17 mouse cellular contexts compared by ENCODE assay signal in the genomic region with DNA sequence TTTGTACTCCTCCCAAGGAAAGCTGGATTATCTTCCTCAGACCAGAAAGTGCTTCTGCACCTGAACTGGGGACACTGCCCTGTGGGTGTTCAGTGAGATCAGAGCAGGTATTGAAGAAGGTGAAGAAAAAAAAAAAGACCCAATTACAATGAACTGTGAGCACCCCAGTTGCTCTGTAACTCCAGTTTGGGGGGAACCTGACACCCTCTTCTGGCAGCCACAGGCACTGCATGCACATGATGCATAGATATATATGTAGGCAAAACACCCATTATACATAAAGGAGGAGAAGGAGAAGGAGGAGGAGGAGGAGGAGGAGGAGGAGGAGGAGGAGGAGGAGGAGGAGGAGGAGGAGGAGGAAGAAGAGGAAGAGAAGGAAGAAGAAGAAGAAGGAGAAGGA. TPM values are rescaled to one million over a fixed set of nuclear protein-coding genes. Genes with fewer than 3 reads are reported as not detected.
DNase-seq lines count a peak whose midpoint lies in the region; ATAC-seq and TF ChIP-seq lines count a peak whose summit lies in the region.
"Had no signal": no experiment of that assay in that cellular context is flagged by ENCODE, and none has a peak within 500 bp of the region (broad histone marks: within the 10 kb centered on the region; RNA-seq: fewer than 3 reads in every experiment).

No protein-coding gene starts in this region.

- ATAC-seq in lung, embryonic 14.5 days (ENCODE audit: insufficient read depth) = no peak

- H3K27ac ChIP-seq in lung, embryonic 14.5 days (ENCODE audit: low read depth) = no peak overlapping the region
- no peak overlapping the region for H3K27ac ChIP-seq in embryonic facial prominence, embryonic 10.5 days (replicated peaks)
- H3K27ac ChIP-seq: heart, embryonic 15.5 days; neural tube, embryonic 12.5 days had no signal

- H3K4me3 ChIP-seq in lung, embryonic 14.5 days (ENCODE audit: low read depth, low read length) = no peak overlapping the region
- no peak overlapping the region for H3K4me3 ChIP-seq in embryonic facial prominence, embryonic 10.5 days
- H3K4me3 ChIP-seq: heart, embryonic 15.5 days; megakaryocyte, embryonic 14.5 days; neural tube, embryonic 12.5 days had no signal

- H3K27me3 ChIP-seq in lung, embryonic 14.5 days (ENCODE audit: insufficient read depth, low read length) = no peaks in the 10 kb centered on the region
- no peaks in the 10 kb centered on the region for H3K27me3 ChIP-seq in embryonic facial prominence, embryonic 10.5 days (replicated peaks; ENCODE audit: low read depth, poor library complexity, severe bottlenecking)
- H3K27me3 ChIP-seq: heart, embryonic 15.5 days; neural tube, embryonic 12.5 days had no signal

- H3K9me3 ChIP-seq in lung, embryonic 14.5 days (ENCODE audit: low read depth, low read length) = no peaks in the 10 kb centered on the region
- no peaks in the 10 kb centered on the region for H3K9me3 ChIP-seq in embryonic facial prominence, embryonic 10.5 days
- H3K9me3 ChIP-seq: heart, embryonic 15.5 days; megakaryocyte, embryonic 14.5 days; neural tube, embryonic 12.5 days had no signal

- H3K9ac ChIP-seq in lung, embryonic 14.5 days = no peak overlapping the region
- H3K9ac ChIP-seq: heart, embryonic 15.5 days; neural tube, embryonic 12.5 days had no signal

- DNase-seq in adrenal gland, postnatal 10 days = peak; percentile 26
- DNase-seq in adrenal gland, postnatal 25 days = no peak
- DNase-seq in lung, embryonic 14.5 days = no peak
- DNase-seq in lung, postnatal 25 days (ENCODE audit: low spot score) = no peak
- DNase-seq in c-Kit-positive CD71-positive TER-119-negative erythroid progenitor cells, embryonic 14.5 days (ENCODE audit: low read depth) = peak; percentile 3
- DNase-seq in thymus, postnatal 10 days (ENCODE audit: low spot score in 2 of 2) = peak; percentile 13 to 36
- DNase-seq in embryonic facial prominence, embryonic 10.5 days (ENCODE audit: low spot score) = no peak
- DNase-seq in urinary bladder, postnatal 10 days (ENCODE audit: low spot score) = no peak
- DNase-seq: cerebellum, postnatal 25 days; right cerebral cortex, postnatal 4 days had no signal

- no peaks in the 10 kb centered on the region for H3K36me3 ChIP-seq in lung, embryonic 14.5 days (ENCODE audit: insufficient read depth)
- H3K36me3 ChIP-seq in embryonic facial prominence, embryonic 10.5 days (replicated peaks) = no peaks in the 10 kb centered on the region
- H3K36me3 ChIP-seq: heart, embryonic 15.5 days; neural tube, embryonic 12.5 days had no signal

- peak; percentile 16; the same call in 1 of the 2 replicates for TF ChIP-seq CTCF in lung, embryonic 14.5 days (IDR thresholded peaks at IDR 0.05; ENCODE audit: low read depth)

- H3K4me2 ChIP-seq in lung, embryonic 14.5 days = no peak overlapping the region
- H3K4me2 ChIP-seq: heart, embryonic 15.5 days; neural tube, embryonic 12.5 days had no signal

- H3K4me1 ChIP-seq in lung, embryonic 14.5 days (ENCODE audit: insufficient read depth) = no peaks in the 10 kb centered on the region
- H3K4me1 ChIP-seq in embryonic facial prominence, embryonic 10.5 days = no peaks in the 10 kb centered on the region
- H3K4me1 ChIP-seq: heart, embryonic 15.5 days; megakaryocyte, embryonic 14.5 days; neural tube, embryonic 12.5 days had no signal

RNA-seq across cellular contexts. Expression of a gene that starts 13.4 kb away (rescaled TPM):
- total RNA-seq in adrenal gland, postnatal 10 days (2021) = not detected
- not detected in 2 replicates for total RNA-seq in adrenal gland, postnatal 25 days (2021)
- not detected in 2 replicates for polyA plus RNA-seq in lung, embryonic 14.5 days (2014; fragmentation: Nextera tagmentation; extraction: Ambion mirVana)
- polyA plus RNA-seq in embryonic facial prominence, embryonic 10.5 days (2016; fragmentation: Nextera tagmentation; extraction: Ambion mirVana) = 0.21 and 0.39 TPM in 2 replicates
- total RNA-seq: adrenal gland, adult 18-20 months; layer of hippocampus, adult 8-10 months had no signal
- polyA plus RNA-seq: heart, embryonic 15.5 days; limb, embryonic 11.5 days; neural tube, embryonic 12.5 days had no signal

RNA-seq across cellular contexts. Expression of a gene that starts 15.2 kb away (rescaled TPM):
- not detected for total RNA-seq in adrenal gland, postnatal 10 days (2021)
- total RNA-seq in adrenal gland, postnatal 25 days (2021) = not detected in 2 replicates
- not detected in 2 replicates for polyA plus RNA-seq in lung, embryonic 14.5 days (2014; fragmentation: Nextera tagmentation; extraction: Ambion mirVana)
- polyA plus RNA-seq in embryonic facial prominence, embryonic 10.5 days (2016; fragmentation: Nextera tagmentation; extraction: Ambion mirVana) = not detected in 2 replicates
- total RNA-seq: adrenal gland, adult 18-20 months; layer of hippocampus, adult 8-10 months had no signal
- polyA plus RNA-seq: C2C12; heart, embryonic 15.5 days; limb, embryonic 11.5 days; neural tube, embryonic 12.5 days had no signal

RNA-seq across cellular contexts. Expression of a gene that starts 39.2 kb away (rescaled TPM):
- not detected for total RNA-seq in adrenal gland, postnatal 10 days (2021)
- total RNA-seq in adrenal gland, postnatal 25 days (2021) = not detected in 2 replicates
- polyA plus RNA-seq in lung, embryonic 14.5 days (2014; fragmentation: Nextera tagmentation; extraction: Ambion mirVana) = not detected in 2 replicates
- not detected in 2 replicates for polyA plus RNA-seq in embryonic facial prominence, embryonic 10.5 days (2016; fragmentation: Nextera tagmentation; extraction: Ambion mirVana)
- total RNA-seq: adrenal gland, adult 18-20 months; layer of hippocampus, adult 8-10 months had no signal
- polyA plus RNA-seq: C2C12; heart, embryonic 15.5 days; limb, embryonic 11.5 days; neural tube, embryonic 12.5 days had no signal

Comparison
In these comparisons a context has a peak if more than half of its experiments do, and no peak if none do; other contexts are left out.
1. DNase-seq: peak in adrenal gland, postnatal 10 days (single experiment), c-Kit-positive CD71-positive TER-119-negative erythroid progenitor cells, embryonic 14.5 days (single experiment) and thymus, postnatal 10 days (2 of 2); none in adrenal gland, postnatal 25 days (single experiment), lung, embryonic 14.5 days (single experiment), lung, postnatal 25 days (single experiment), embryonic facial prominence, embryonic 10.5 days (single experiment) and urinary bladder, postnatal 10 days (single experiment).